Mouse (Mus musculus) embryonic facial prominence, embryonic 11.5 days (tissue): ENCODE measurements around the gene Dhx38. TPM values are rescaled to one million over a fixed set of nuclear protein-coding genes. Genes with fewer than 3 reads are reported as not detected.

Source experiments
- ATAC-seq: fragments of 200-750 bp; cut with Nextera tagmentation; replicated peaks from 2 replicates; pipeline ENCODE4 v1.8.0; 2017; ENCODE audit warnings: low read depth; ENCODE audit not compliant: insufficient number of reproducible peaks, low FRiP score, low TSS enrichment
- DNase-seq: peaks from one replicate; pipeline ENCODE4 v3.0.0-alpha.2; 2015; ENCODE audit warnings: low spot score
- H3K27ac ChIP-seq: fragments of 300-500 bp; sonication (generic); replicated peaks from 2 replicates; pipeline ENCODE4 v1.5.1; 2014; ENCODE audit warnings: mild to moderate bottlenecking, low read depth, low read length, control low read depth
- H3K27me3 ChIP-seq: fragments of 300-500 bp; sonication (generic); 2 replicates; pipeline ENCODE4 v1.6.1; 2014; ENCODE audit warnings: mild to moderate bottlenecking, low read length, moderate library complexity, mixed read lengths; ENCODE audit not compliant: control insufficient read depth, insufficient read depth
- H3K36me3 ChIP-seq: fragments of 300-500 bp; sonication (generic); replicated peaks from 2 replicates; pipeline ENCODE4 v1.6.1; 2014; ENCODE audit warnings: low read depth, mild to moderate bottlenecking, low read length, moderate library complexity, mixed read lengths; ENCODE audit not compliant: control insufficient read depth, insufficient read depth
- H3K4me1 ChIP-seq: fragments of 300-500 bp; sonication (generic); 2 replicates; pipeline ENCODE4 v1.6.1; 2014; ENCODE audit warnings: low read length, mixed read lengths; ENCODE audit not compliant: control insufficient read depth, insufficient read depth
- H3K4me2 ChIP-seq: fragments of 300-500 bp; sonication (generic); 2 replicates; pipeline ENCODE4 v1.6.1; 2014; ENCODE audit warnings: low read depth, mild to moderate bottlenecking, control low read depth, low read length, moderate library complexity
- H3K4me3 ChIP-seq: fragments of 300-500 bp; sonication (generic); 2 replicates; pipeline ENCODE4 v1.5.1; 2014; ENCODE audit warnings: low read depth, low read length, control low read depth
- H3K9ac ChIP-seq: fragments of 300-500 bp; sonication (generic); replicated peaks from 2 replicates; pipeline ENCODE4 v1.6.1; 2014; ENCODE audit warnings: mild to moderate bottlenecking, control low read depth, low read length
- H3K9me3 ChIP-seq: fragments of 300-500 bp; sonication (generic); replicated peaks from 2 replicates; pipeline ENCODE4 v1.6.1; 2016; ENCODE audit warnings: mild to moderate bottlenecking, low read length, inconsistent platforms, mixed read lengths; ENCODE audit not compliant: control insufficient read depth
- WGBS: fragments of 180-500 bp; shearing (Covaris S2); extraction: QIAGEN DNeasy Blood & Tissue Kit; methylation state at CpG from one replicate; pipeline ENCODE4 v1.1.7; 2014; 5-methylcytosine and 5-hydroxymethylcytosine counted together
- polyA plus RNA-seq: library from polyadenylated mRNA; unstranded; fragments of >200 nt; fragmentation: Nextera tagmentation; extraction: Ambion mirVana; gene quantifications from 2 replicates; pipeline ENCODE4 v1.2.1, GENCODE M21; 2014

Gene Dhx38
- 19.6 and 20.4 TPM in 2 replicates for polyA plus RNA-seq

DNA sequence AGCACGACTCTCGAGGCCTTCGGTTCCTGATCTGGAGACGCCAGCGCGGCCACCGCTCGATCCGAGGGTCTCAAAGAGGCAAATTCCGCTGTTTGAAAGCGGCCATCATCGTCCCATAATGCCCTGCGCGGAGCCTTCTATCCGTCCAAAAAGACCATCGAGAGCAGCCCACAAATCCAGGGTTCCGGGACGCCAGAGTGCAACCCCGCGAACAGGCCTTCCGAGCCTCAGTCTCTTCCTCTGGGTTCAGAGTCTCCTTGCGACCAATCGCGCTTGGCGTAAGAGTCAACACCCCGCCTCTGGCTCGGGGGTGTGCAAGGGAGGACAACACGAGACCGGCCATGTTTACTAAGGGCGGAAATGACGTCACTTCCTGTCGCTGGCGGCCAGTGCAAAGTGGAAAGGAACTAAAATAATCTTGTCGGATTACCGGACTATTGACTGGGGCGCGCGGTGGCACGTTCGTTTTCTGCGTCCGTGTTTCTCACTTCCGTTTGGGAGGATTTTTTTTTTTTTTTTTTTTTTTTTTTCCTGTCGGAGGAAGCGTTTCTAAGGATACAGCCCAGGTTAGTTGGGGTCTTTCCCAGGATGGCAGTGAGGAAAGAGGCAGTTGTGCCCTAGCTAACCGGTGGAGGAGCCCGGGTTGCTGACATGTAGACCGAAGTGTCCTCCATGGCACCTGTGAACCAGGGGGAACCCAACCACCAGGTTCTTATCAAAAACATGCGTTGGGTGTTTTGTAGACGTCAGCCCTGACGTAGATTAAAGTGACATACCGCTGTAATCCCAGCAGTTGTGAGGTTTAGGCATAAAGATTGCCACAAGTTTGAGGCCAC lies at the start of gene Dhx38, which contains the start of gene Txnl4b:
Gene Dhx38 (minus strand): TSS at position 364 of the 836 bp plus-strand sequence.
Gene Txnl4b (plus strand): TSS at position 395 of the 836 bp plus-strand sequence.
- Histone ChIP-seq H3K27me3 (no peaks in the 10 kb centered on the region), H3K4me3 (peak within 1 kb of the TSS; percentile 91), H3K4me1 (no peaks in the 10 kb centered on the region), H3K27ac (peak within 1 kb of the TSS; percentile 78), H3K9ac (peak within 1 kb of the TSS; percentile 95), H3K9me3 (no peaks in the 10 kb centered on the region), H3K36me3 (no peaks in the 10 kb centered on the region; the same call in 1 of the 2 replicates), H3K4me2 (peak within 1 kb of the TSS; percentile 78)
- peak; percentile 99 for DNase-seq
- ATAC-seq: peak; percentile 99
- under 1% methylated on average over 52 of the region's 52 CpGs for WGBS

DNA sequence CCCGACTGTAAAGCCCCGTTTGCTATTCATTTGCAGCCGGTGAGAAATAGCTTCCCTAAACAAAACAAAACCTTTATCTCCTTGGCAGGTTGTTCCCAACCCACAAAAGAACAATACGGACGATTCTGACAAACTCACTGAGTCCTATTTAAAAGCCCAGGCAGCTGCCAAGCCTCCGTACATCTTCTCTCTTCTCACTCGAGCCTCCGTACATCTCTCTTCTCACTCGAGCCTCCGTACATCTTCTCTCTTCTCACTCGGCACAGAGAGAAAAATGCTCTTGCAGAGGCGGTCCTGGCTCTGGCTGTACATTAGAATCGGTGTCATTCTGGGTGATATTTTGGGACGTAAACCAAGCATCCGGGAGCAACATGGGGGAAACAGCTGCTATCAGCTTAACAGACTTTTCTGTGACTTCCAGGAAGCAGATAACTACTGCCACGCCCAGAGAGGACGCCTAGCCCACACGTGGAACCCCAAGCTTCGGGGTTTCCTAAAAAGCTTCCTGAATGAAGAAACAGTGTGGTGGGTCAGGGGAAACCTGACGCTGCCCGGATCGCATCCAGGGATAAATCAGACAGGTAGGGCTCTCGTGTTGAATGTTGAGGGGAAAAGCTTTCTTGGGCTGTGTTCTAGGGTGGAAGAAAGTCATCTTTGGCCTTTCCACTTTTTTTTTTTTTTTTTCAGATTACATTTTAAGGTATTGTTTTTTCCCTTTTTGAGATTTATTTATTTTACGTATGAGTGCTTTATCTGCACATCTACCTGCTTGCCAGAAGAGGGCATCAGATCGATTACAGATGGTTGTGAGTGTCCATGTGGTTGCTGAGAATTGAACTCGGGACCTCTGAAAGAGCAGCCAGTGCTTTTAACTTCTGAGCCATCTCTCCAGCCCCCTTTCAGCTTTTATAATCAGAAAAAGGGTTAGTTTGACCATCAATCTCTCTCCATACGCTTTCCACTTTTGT lies 48.9 kb upstream of the Dhx38 start, which contains the start of gene Pkd1l3:
Gene Pkd1l3 (plus strand): TSS at position 275 of the 968 bp plus-strand sequence.
- DNase-seq (no peak), ATAC-seq (no peak)
- no peaks in the 10 kb centered on the region for H3K36me3 ChIP-seq
- no peaks in the 10 kb centered on the region for H3K9me3 ChIP-seq
- H3K4me1 ChIP-seq: no peaks in the 10 kb centered on the region
- H3K4me2 ChIP-seq: no peak within 1 kb of the TSS
- no peaks in the 10 kb centered on the region for H3K27me3 ChIP-seq
- 61% methylated on average over 27 of the region's 27 CpGs for WGBS
- H3K27ac ChIP-seq: no peak within 1 kb of the TSS
- H3K9ac ChIP-seq: no peak within 1 kb of the TSS; the same call in 1 of the 2 replicates
- H3K4me3 ChIP-seq: no peak within 1 kb of the TSS

DNA sequence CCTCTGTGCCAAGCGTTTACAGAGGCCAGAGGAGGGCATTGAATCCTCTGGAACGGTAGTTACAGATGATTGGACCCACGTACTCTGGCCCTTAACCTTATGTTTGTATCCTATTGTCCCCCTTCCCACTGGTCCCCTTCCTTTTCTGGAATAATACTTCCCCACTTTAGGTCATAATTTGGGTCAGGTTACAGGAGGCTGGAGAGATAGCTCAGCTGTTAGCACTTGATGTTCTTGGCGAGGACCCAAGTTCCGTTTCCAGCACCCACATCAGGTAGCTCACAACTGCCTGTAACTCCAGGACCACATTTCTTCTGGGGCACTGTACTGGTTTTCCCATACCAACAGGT lies 43.5 kb upstream of the Dhx38 start:
- 24% methylated on average over 5 of the region's 5 CpGs for WGBS
- ATAC-seq: no peak

DNA sequence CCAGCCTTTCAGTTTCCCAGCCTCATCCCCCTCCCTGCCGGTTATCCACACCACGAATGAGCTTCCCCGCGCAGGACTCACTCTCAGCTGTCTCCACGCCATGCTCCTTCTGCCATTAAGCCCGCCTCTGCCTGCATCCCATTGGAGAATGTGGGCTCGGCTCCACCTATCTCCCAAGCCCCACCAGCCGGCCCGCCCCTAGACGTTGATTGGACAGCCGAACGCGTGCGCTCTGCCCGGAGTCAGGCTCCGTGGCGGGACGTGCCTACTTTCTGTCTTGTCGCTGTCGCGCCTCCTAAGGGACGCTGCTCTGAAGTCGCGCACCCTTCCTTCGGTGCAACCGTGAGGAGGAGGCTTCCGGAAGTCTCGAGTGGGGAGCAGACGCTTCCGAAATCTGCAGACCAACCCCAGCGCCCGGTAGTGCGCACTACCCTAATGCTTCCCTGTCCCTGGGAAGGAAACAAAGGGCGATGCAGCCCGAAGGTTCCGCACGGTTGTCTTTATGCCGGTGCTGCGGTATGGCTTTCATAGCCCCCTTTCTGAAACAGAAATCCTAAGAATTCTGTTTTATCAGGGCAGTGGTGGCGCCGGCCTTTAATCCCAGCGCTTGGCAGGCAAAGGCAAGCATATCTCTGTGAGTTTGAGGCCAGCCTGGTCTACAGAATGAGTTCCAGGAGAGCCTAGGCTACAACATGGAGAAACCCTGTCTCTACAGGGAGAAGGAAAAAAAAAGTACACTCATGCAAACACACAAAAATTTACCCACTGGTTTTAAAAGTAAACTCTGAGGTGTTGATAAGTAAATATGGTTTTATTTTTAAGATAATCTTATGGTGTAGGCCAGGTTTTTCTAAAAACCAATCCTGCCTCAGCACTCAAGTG lies 42.9 kb upstream of the Dhx38 start, which contains the start of gene Dhodh:
Gene Dhodh (minus strand): TSS at position 403 of the 882 bp plus-strand sequence.
- ATAC-seq (peak; percentile 98), DNase-seq (peak; percentile 97)
- peak within 1 kb of the TSS; percentile 84 for H3K9ac ChIP-seq
- under 1% methylated on average over 42 of the region's 42 CpGs for WGBS
- H3K27ac ChIP-seq: peak within 1 kb of the TSS; percentile 94
- peak within 1 kb of the TSS; percentile 70 for H3K4me2 ChIP-seq
- H3K27me3 ChIP-seq: no peaks in the 10 kb centered on the region
- H3K4me3 ChIP-seq: peak within 1 kb of the TSS; percentile 46
- no peaks in the 10 kb centered on the region; the same call in none of the 2 replicates for H3K36me3 ChIP-seq
- H3K9me3 ChIP-seq: no peaks in the 10 kb centered on the region
- H3K4me1 ChIP-seq: no peaks in the 10 kb centered on the region; the same call in 1 of the 2 replicates

More for the DNA sequence above, 43.5 kb upstream of the Dhx38 start:
- H3K4me1 ChIP-seq: no peaks in the 10 kb centered on the region; the same call in 1 of the 2 replicates
- peak overlapping the region; percentile 46 for H3K4me3 ChIP-seq
- H3K9me3 ChIP-seq: no peaks in the 10 kb centered on the region
- peak overlapping the region; percentile 70 for H3K4me2 ChIP-seq
- no peaks in the 10 kb centered on the region; the same call in none of the 2 replicates for H3K36me3 ChIP-seq
- peak; percentile 16 for DNase-seq
- peak overlapping the region; percentile 94; the same call in 1 of the 2 replicates for H3K27ac ChIP-seq
- H3K9ac ChIP-seq: peak overlapping the region; percentile 84
- H3K27me3 ChIP-seq: no peaks in the 10 kb centered on the region

DNA sequence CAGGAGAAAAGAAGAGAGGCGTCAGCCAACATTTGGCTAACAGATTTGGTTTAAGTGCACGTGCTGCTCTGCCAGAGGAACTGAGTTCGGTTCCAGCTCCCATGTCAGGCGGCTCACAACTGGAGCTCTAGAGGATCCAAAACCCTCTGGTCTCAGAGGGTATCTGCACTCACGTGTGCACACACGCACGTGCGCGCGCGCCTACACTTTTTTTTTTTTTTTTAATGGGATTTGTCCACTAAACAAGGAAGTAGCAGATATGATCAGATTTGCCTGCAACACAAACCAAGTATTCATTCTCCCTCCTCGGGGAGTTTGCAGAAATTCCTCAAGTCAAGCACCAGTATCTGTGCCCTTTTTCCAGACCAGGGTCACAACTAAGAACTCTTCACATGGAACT lies 42.0 kb upstream of the Dhx38 start:
- Histone ChIP-seq H3K27me3 (no peaks in the 10 kb centered on the region), H3K36me3 (peaks cover 2% of the 10 kb centered on the region), H3K27ac (no peak overlapping the region), H3K4me3 (peak overlapping the region; percentile 46), H3K4me2 (peak overlapping the region; percentile 61), H3K9ac (peak overlapping the region; percentile 84), H3K9me3 (no peaks in the 10 kb centered on the region), H3K4me1 (no peaks in the 10 kb centered on the region; the same call in 1 of the 2 replicates)
- 6% methylated on average over 12 of the region's 12 CpGs for WGBS
- DNase-seq (peak; percentile 26), ATAC-seq (no peak)

DNA sequence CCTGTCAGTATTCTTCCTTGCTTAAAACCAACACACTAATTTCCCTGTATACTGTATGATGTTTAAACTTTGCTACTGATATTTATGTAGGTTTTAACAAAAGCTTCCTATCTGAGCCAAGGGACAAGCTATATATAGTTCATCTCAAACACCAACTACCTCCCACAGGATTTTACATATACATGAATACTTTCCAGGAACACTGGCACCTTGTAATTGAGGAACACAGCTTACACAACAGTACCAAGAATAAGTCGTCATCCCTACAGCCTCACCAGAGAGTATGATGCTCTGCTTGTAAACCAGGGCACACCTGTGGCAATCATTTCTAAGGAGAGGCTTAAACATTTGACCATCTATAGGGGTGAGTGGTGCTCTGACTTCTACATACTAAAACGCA lies 41.1 kb upstream of the Dhx38 start:
- 89% methylated on average over 2 of the region's 2 CpGs for WGBS
- no peak overlapping the region for H3K4me2 ChIP-seq

DNA sequence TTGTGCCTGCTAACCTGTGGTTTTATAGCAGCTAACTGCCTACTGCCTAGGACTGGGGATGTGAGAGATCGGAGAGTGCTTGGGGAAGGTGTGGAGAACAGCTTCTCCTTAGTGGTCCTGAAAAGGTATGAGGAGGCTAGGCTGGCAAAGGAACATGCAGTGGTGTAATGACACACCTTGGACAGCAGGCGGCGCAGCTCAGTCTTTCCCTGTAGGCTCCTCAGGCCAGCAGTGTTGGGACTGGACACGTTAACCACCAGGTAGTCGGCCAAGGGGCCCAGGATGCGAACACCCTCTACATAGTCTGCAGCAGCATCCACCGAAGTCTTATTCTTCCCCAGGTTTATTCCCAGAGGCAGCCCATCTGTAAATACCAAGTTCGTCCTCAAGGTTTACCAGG lies 30.2 kb upstream of the Dhx38 start:
- DNase-seq (peak; percentile 64), ATAC-seq (no peak)
- 46% methylated on average over 8 of the region's 8 CpGs for WGBS
- H3K36me3 ChIP-seq: no peaks in the 10 kb centered on the region
- H3K27ac ChIP-seq: no peak overlapping the region
- H3K27me3 ChIP-seq: no peaks in the 10 kb centered on the region
- H3K4me2 ChIP-seq: no peak overlapping the region
- H3K9ac ChIP-seq: no peak overlapping the region
- no peaks in the 10 kb centered on the region for H3K9me3 ChIP-seq
- H3K4me1 ChIP-seq: no peaks in the 10 kb centered on the region
- H3K4me3 ChIP-seq: no peak overlapping the region

More for the DNA sequence above, 41.1 kb upstream of the Dhx38 start:
- H3K36me3 ChIP-seq: peaks cover 3% of the 10 kb centered on the region
- ATAC-seq (no peak), DNase-seq (no peak)
- no peaks in the 10 kb centered on the region for H3K9me3 ChIP-seq
- no peak overlapping the region for H3K9ac ChIP-seq
- H3K27me3 ChIP-seq: no peaks in the 10 kb centered on the region
- no peak overlapping the region for H3K4me3 ChIP-seq
- no peaks in the 10 kb centered on the region; the same call in 1 of the 2 replicates for H3K4me1 ChIP-seq
- no peak overlapping the region for H3K27ac ChIP-seq
